Mouse (Mus musculus) MEL (cell line): ENCODE measurements around the gene H13.

ENCODE experiments used
- EP300 ChIP-seq, 2 experiments: IDR thresholded peaks; 2 replicates each; pipeline ENCODE4 v1.6.1; 2011; ENCODE audit warnings: improper control_type of control experiment in 2 of 2, low read length in 2 of 2, low read depth in 1 of 2, mild to moderate bottlenecking in 1 of 2
- NELFE ChIP-seq: IDR thresholded peaks from 2 replicates; pipeline ENCODE4 v1.6.1; 2011; ENCODE audit warnings: low read depth, low read length, improper control_type of control experiment
- POLR2A ChIP-seq, 2 experiments: IDR thresholded peaks; 2 replicates each; pipeline ENCODE4 v1.6.1; 2011 to 2012; ENCODE audit warnings: low read length in 2 of 2, mild to moderate bottlenecking in 2 of 2, control low read depth in 1 of 2, improper control_type of control experiment in 1 of 2, low read depth in 1 of 2, moderate library complexity in 1 of 2; ENCODE audit not compliant: control insufficient read depth in 1 of 2, insufficient read depth in 1 of 2, poor library complexity in 1 of 2

DNA sequence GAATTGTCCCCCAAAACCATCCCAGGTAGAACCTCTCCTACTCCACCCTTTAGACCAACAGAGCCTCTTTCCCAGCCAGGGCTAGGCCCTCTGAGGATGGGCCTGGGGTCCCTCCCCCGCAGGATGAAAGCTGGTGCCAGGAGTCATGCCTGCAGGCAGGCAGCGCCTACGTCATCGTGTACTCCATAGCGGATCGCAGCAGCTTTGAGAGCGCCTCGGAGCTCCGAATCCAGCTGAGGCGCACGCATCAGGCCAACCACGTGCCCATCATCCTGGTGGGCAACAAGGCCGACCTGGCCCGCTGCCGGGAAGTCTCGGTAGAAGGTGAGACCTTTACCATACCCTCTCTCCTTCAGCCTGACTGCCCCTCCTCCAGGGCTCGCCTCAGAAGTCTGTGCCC lies 35.9 kb upstream of the H13 start:
- TF ChIP-seq POLR2A (IDR thresholded peaks at IDR 0.05; ENCODE audit: control insufficient read depth in 1 of 2, insufficient read depth in 1 of 2, low read depth in 1 of 2, low read length in 2 of 2, poor library complexity in 1 of 2) (no peak), NELFE (no peak), EP300 (IDR thresholded peaks at IDR 0.05; ENCODE audit: low read depth in 1 of 2, low read length in 2 of 2) (no peak)
